ENCODE assay signal across 10 mouse cellular contexts in genomic region chr17:31378361-31378761, GRCm38 (mm10). TPM values are rescaled to one million over a fixed set of nuclear protein-coding genes. Genes with fewer than 3 reads are reported as not detected.
DNase-seq lines count a peak whose midpoint lies in the region; ATAC-seq and TF ChIP-seq lines count a peak whose summit lies in the region.
"Had no signal": no experiment of that assay in that cellular context is flagged by ENCODE, and none has a peak within 500 bp of the region (broad histone marks: within the 10 kb centered on the region; RNA-seq: fewer than 3 reads in every experiment).

No protein-coding gene starts in this region.

- H3K27me3 ChIP-seq in hindbrain, postnatal 0 days (ENCODE audit: insufficient read depth, low read length) = no peaks in the 10 kb centered on the region
- H3K27me3 ChIP-seq in liver, postnatal 0 days (ENCODE audit: insufficient read depth, low read length) = no peaks in the 10 kb centered on the region

- peak; percentile 93 for ATAC-seq in hindbrain, postnatal 0 days
- no peak for ATAC-seq in liver, postnatal 0 days
- no peak for ATAC-seq in monocyte, adult 5-6 weeks (replicated peaks; ENCODE audit: insufficient number of reproducible peaks, low FRiP score, low TSS enrichment, poor library complexity, severe bottlenecking)
- ATAC-seq: activated CD4-positive, CD25-positive, alpha-beta regulatory T cell, adult 4 months had no signal

- peak overlapping the region; percentile 28; the same call in 1 of the 2 replicates for H3K4me3 ChIP-seq in gastrocnemius, adult 2 months
- no peak overlapping the region for H3K4me3 ChIP-seq in hindbrain, postnatal 0 days (ENCODE audit: low read length)
- H3K4me3 ChIP-seq in liver, postnatal 0 days (ENCODE audit: low read depth, low read length) = no peak overlapping the region
- H3K4me3 ChIP-seq: erythroblast, embryonic 14.5 days had no signal

- intact Hi-C loops in gastrocnemius, adult 2 months (cut with DNase I) = loop anchor here (1.0 to 2.0 kb wide), 2 partner anchors 114 to 286 kb away; no protein-coding TSS in a partner anchor

- H3K27ac ChIP-seq in gastrocnemius, adult 2 months = 0 out of 2 replicates have a peak overlapping the region, but pooled peaks have one; percentile 41
- peak overlapping the region; percentile 17 for H3K27ac ChIP-seq in hindbrain, postnatal 0 days
- H3K27ac ChIP-seq in liver, postnatal 0 days (ENCODE audit: low read depth) = no peak overlapping the region

- H3K9me3 ChIP-seq in hindbrain, postnatal 0 days (ENCODE audit: low read length) = no peaks in the 10 kb centered on the region
- no peaks in the 10 kb centered on the region for H3K9me3 ChIP-seq in liver, postnatal 0 days (ENCODE audit: low read length)

- TF ChIP-seq EP300 in liver, postnatal 0 days (IDR thresholded peaks at IDR 0.05; ENCODE audit: low read depth) = no peak

- no peak for TF ChIP-seq CTCF in gastrocnemius, adult 2 months (IDR thresholded peaks at IDR 0.05)
- TF ChIP-seq CTCF in hindbrain, postnatal 0 days (IDR thresholded peaks at IDR 0.05; ENCODE audit: low read depth) = no peak
- TF ChIP-seq CTCF in liver, postnatal 0 days (IDR thresholded peaks at IDR 0.05; ENCODE audit: low read depth) = no peak

- DNase-seq in gastrocnemius, adult 2 months = peak; percentile 45
- DNase-seq in gastrocnemius, postnatal 10 days = no peak
- DNase-seq in right cerebral cortex, postnatal 4 days = peak; percentile 40
- DNase-seq in right cerebral cortex, postnatal 25 days = no peak
- peak; percentile 71 for DNase-seq in hindbrain, postnatal 0 days (ENCODE audit: low spot score)
- no peak for DNase-seq in thymus, postnatal 14 days
- no peak for DNase-seq in liver, postnatal 0 days

- H3K4me1 ChIP-seq in hindbrain, postnatal 0 days (ENCODE audit: insufficient read depth, low read length) = no peaks in the 10 kb centered on the region
- no peaks in the 10 kb centered on the region for H3K4me1 ChIP-seq in liver, postnatal 0 days (ENCODE audit: insufficient read depth)

- H3K4me2 ChIP-seq in hindbrain, postnatal 0 days (ENCODE audit: low read depth, low read length) = peak overlapping the region; percentile 29; the same call in 1 of the 2 replicates
- no peak overlapping the region for H3K4me2 ChIP-seq in liver, postnatal 0 days (ENCODE audit: low read depth, low read length)

- no peaks in the 10 kb centered on the region for H3K36me3 ChIP-seq in hindbrain, postnatal 0 days (ENCODE audit: insufficient read depth, low read length)
- no peaks in the 10 kb centered on the region for H3K36me3 ChIP-seq in liver, postnatal 0 days (replicated peaks; ENCODE audit: insufficient read depth, low read length)

- no peak overlapping the region for H3K9ac ChIP-seq in hindbrain, postnatal 0 days (replicated peaks; ENCODE audit: low read length)
- no peak overlapping the region for H3K9ac ChIP-seq in liver, postnatal 0 days (replicated peaks)

- 41% methylated on average over 10 of the region's 10 CpGs for WGBS in hindbrain, postnatal 0 days
- 72% methylated on average over 10 of the region's 10 CpGs for WGBS in liver, postnatal 0 days (ENCODE audit: insufficient replicate concordance)

RNA-seq across cellular contexts. Expression of gene Pde9a, which starts 7.6 kb away (rescaled TPM):
- 1 to 10 TPM; 1.8 to 3.3 TPM for total RNA-seq in gastrocnemius, adult 2 months (2021)
- 1 to 10 TPM; 4.7 to 5.8 TPM for total RNA-seq in gastrocnemius, postnatal 10 days (2021)
- total RNA-seq in hindbrain, postnatal 0 days (2014; rRNA removed) = 34.4 and 39.8 TPM in 2 replicates
- polyA plus RNA-seq in hindbrain, postnatal 0 days (2015; fragmentation: Nextera tagmentation; extraction: Ambion mirVana) = 35.2 and 36.3 TPM in 2 replicates
- 5.7 and 7.6 TPM in 2 replicates for polyA plus RNA-seq in liver, postnatal 0 days (2015; fragmentation: Nextera tagmentation; extraction: Ambion mirVana)
- total RNA-seq in monocyte, adult 5-6 weeks (2017) = not detected in 3 replicates
- polyA plus RNA-seq: erythroblast, embryonic 14.5 days had no signal

Comparison
In these comparisons a context has a peak if more than half of its experiments do, and no peak if none do; other contexts are left out.
1. DNase-seq: peak in gastrocnemius, adult 2 months (single experiment), right cerebral cortex, postnatal 4 days (single experiment) and hindbrain, postnatal 0 days (single experiment); none in gastrocnemius, postnatal 10 days (single experiment), right cerebral cortex, postnatal 25 days (single experiment), thymus, postnatal 14 days (single experiment) and liver, postnatal 0 days (single experiment).